Mouse (Mus musculus) thymus, postnatal 36 days (tissue): ENCODE data around the gene Phf1.
"Not testable (repeated sequence)": the region's sequence is repeated elsewhere in the genome, so short reads cannot be mapped to it uniquely, and the experiment has no call there.

Experiments used
- DNase-seq, 2 experiments: peaks; one replicate each; pipeline ENCODE4 v3.0.0; 2022; ENCODE audit warnings: mixed read lengths in 2 of 2

Gene Phf1

DNA sequence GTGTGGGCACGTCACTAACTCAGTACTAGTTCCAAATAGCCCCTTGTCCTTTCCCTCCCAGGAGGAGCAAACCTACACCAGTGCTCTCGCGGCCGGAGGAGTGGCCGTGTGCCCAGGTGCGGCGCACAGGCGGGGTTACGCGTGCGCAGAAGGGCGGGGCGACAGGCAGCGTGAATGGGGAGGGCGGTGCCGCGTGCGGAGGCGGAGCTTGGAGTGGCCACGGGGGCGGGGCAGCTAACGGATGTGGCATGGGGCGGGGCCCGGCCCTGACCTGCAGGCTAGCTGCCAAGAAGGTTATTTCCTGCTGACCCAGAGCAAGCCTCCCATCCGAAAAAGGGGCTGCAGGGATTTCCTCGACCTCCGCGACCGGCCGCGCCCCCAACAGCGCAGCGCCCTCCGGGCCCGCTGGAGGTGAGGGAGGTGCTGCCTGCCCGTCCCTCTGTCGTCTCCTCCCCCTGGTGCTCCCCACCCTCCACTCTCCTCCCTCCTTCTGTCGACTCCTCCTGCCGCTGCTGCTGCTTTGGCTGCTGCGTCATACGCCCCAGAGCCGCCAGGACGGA, at the start of gene Phf1:
Phf1 (plus strand) TSS at position 214 of the 560 bp plus-strand sequence.
- DNase-seq: peak; percentile 97 to 100

DNA sequence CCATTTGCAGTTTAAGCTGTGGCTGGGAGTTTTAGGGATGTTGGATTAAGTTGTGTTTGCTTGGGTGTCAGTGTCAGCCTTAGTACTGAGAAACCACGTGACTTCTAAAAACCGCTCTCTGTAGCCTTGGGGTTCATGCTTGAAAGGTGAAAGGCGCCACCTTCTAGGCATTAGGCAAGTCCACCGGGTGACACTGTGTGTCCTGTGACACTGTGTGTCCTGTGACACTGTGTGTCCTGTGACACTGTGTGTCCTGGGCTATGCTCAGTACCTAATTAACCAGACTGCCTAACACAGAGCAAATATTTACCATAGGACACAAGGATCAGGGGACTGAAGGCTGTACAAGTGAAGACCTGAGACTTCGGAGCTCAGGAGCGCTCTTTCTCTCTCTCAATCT, 49.3 kb upstream of the Phf1 start:
- DNase-seq: no peak

DNA sequence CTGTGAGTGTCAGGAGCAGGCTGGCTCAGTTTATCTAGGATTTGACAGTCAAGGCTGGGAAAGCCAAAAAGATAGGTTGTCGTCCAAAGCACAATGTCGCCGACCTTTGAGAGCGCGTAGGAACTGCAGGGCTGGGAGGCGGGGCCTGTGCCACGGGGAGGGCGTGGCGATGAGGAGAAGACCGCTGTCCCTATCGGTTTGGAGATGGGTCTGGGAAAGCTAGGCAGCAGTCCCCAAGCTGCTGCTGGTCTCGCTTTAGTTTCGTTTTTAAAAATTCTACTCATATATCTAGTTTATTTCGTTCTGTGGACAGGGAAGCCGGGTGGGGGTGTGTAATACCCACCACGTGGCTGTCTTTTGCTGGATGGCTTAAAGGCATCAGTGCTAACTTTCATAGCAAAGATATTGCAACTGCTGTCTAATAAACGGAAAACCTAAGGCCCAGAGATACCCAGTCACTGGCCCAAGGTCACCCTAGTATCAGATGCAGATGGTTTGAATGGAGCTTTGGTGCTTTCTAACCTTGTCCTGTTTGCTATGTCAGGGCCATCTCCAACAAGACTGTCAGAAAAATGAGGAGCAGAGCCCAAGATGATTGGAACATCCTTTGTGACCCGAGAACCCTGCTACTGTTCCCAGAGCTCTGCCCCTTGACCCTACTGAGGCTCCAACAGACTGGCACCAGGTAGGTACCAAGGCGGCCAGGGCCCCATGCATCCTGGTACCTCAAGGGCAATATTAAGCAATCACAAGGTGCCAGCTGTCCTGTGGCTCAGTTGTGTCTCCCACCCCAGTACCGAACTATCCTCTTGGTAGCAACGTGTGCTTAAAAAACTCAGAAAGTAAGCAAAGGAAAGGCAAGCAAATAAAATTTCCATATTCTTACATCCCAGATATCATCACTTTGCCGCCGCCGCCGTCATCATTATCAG, 47.6 kb upstream of the Phf1 start:
- peak; percentile 77 for DNase-seq

DNA sequence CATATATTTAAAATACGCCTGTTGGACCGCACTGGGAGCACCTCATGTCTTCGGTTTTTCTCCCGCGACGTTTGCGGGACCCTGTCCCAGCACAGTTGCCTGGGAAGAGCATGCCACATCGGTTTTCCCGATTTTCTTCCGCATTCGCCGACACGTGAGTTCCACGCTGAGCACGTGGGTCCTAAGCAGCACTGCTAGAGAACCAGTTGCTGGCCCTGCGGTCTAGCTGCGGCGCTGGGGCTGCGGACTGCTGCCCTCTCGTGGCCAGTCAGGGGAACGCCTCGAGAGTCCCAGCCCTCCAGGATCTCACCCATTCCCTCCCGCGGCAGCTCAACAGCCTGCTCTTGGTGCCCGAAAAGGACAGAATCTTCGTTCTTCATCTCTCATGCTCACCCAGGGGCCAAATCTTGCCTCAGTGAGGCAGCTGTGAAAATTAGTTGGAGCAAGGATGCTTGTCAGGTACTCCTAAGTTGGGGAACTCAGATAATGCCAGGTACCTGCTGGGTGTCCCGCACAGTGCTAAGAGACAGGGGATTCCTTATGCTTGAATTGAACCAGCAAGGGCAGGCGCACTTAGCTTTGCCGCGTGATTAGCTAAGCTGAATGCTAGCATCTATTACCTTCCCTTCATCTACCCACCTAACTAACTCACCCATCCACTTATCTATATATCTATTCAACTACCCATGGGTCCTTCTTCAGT, 46.7 kb upstream of the Phf1 start:
- peak; percentile 77 to 80 for DNase-seq

DNA sequence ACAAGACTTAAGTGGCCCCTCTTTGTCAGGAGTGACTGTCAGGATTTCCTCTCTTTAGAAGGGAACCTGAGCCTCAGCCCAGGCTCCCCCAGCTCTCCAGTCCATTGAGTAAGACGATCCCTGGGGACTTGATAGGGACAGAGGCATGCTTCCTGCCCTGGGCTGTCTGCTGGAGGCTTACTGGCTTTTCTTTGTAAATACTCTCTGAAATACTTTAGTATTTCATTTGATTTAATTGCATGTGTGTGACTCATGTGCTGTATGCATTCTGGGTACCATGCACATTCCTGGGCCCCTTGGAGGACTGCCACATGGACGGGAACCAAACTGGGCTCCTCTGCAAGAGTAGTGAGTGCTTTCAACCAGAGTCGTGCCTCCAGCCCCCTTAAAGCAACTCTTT, 44.9 kb upstream of the Phf1 start:
- DNase-seq: no peak

DNA sequence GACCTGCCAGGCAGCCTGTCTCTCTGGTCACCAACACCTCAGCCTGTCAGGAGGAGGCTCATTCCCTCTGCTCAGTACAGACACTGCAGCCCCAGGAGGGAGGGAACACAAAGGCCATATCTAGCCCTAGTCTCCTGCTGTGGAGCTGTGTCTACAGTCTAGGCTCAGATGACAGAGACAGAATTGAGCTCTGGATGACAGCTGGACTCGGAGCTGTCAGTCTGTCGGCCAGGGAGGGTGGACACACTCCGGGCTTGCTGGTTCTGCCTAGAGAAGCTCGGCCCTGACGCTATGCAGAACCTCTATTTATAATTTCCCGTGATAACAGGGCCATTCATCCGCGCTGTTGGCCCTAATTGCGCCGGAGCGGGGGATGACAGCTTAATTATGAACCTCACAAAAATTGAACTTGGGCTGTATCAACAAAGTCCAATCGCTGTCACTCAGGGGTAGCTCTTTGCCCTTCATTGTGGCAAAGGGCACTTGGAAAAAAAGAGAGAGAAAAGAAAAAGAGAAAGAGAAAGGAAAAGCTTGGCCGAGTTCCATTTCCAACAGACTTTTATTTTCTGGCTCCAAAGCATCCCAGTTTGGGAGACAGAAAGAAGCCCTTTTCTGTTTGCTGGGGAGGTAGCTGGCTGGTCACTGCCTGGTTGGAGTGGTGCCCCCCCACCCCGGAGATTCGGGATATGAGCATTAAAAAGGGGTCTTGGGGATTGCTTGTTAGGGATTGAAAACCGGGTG, 40.0 kb upstream of the Phf1 start:
- no peak for DNase-seq

DNA sequence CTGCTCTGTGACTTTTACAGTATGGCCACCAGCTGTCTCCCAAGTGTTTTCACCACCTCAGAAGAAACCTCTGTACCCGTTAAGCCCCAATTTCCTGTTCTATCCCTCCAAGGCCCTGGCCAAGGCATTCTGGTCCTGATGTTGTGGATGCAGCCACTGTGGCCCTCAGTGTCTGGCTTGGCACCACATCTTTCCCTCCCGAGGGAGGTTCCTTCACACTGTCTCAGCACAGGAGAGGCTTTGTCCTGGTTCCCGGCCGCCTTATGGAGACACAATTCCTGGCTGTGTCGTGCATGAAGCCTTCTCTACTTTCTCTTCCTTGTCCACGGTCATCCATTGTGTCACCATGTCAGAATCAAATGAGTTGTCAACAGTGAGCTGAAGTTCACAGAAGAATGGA, 39.4 kb upstream of the Phf1 start:
- no peak for DNase-seq

DNA sequence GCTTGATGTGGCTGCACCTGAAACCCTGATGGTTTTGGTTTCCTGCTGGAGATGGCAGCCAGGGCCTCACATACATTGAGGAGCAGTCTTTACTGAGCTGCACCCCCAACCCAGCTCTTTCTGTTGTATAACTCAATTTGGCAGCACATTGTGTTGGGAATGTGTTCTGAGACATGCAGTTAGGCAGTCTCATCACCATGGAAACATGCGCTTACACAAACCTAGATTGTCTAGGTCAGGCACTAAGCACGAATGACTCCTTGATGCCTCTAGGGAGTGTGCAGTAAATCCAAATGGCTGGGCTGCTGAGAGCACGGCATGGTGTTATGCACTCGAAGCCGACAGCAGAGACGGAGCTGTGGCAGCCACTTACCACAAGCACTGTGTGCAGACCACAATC, 38.5 kb upstream of the Phf1 start:
- no peak for DNase-seq

DNA sequence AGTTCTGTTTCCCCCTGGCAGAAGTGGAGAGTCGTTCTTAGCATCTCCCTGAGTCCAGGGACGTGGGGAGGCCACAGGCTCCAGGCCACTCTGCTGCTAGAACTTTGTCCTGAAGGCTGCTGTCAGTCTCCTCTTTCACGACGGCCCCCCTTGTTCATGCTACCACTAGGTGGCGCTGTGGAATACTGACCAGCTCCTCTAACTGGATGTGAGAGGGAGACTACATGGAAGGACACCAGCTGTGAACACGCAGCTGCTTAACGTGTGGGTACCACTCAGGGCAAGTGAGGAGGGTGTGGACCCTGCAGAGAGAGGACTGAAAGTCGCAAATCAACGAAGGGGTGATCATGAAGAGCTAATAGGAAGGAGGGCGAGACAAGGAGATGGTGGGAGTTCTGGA, 37.3 kb upstream of the Phf1 start:
- peak; percentile 51 to 57 for DNase-seq

DNA sequence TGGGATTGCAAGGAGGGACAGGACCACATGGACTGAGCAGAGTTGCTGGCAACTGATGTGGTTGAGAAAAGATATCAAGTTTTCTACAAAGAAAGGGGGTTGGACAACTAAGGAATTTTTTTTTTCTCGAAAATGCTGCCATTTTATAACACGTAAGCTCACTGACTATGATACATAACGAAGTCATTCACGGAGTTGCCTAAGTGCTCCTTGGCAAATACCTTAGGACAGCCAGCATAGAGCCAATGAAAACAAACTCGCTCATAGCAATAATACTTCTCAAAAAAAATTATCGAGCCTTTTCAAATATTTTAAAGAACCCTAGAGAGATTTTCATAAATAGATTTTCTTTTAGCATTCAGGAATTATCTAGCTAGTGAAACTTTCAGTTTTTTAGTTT, 31.9 kb upstream of the Phf1 start:
- no peak for DNase-seq

DNA sequence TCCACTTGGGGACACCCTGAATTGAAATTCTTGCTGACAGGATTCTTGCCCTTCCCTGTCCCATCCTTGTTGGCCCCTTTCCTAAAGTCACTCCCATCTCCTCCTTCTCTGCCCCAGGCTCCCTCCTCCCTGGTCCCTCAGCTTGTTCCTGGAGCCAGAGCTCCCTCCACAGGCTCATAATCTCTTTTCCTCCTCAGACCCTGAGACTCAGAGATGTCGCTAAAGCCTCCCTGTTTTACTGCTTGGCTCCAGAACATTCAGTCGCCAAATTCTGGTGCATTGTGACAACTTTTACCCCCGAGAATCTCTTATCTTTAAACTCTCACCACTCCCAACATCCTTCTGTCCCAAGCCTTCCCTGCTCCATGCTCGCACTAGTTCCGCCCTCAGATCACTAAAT, 28.5 kb upstream of the Phf1 start:
- no peak for DNase-seq

DNA sequence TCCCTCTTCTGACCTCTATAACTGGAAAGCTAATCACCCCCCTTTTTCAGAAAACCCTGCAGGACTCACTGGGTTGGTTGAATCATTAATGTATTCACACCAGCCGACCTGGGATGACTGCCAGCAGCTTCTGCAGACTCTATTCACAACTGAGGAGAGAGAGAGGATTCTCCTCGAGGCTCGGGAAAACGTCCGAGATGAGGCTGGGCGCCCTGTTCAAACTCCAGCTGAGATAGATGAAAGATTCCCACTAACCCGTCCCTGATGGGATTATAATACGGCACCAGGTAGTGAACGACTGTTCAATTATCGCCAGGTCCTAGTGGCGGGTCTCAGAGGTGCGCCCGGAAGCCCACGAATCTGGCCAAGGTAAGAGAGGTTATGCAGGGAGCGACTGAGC, 25.3 kb upstream of the Phf1 start:
- DNase-seq: not testable (repeated sequence)

DNA sequence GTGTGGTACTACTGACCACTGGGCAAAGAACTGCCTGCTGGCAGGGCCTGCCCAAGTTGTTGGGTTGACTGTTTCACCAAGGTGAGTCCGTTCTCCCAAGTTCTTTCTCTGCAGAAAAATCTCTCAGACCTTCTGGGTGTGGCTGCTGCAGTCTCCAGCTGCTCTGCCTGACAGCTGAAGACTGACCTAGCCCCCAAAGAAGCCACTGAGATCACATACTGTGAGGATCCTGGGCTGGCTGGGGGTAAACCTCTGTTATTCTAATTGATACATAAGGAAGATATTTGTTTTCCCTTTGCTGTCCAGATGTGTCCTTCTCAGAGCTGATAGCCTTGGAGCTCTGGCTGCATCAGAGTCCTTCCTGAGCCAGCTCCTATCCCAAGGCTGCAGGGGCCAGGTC, 17.6 kb upstream of the Phf1 start:
- no peak for DNase-seq

DNA sequence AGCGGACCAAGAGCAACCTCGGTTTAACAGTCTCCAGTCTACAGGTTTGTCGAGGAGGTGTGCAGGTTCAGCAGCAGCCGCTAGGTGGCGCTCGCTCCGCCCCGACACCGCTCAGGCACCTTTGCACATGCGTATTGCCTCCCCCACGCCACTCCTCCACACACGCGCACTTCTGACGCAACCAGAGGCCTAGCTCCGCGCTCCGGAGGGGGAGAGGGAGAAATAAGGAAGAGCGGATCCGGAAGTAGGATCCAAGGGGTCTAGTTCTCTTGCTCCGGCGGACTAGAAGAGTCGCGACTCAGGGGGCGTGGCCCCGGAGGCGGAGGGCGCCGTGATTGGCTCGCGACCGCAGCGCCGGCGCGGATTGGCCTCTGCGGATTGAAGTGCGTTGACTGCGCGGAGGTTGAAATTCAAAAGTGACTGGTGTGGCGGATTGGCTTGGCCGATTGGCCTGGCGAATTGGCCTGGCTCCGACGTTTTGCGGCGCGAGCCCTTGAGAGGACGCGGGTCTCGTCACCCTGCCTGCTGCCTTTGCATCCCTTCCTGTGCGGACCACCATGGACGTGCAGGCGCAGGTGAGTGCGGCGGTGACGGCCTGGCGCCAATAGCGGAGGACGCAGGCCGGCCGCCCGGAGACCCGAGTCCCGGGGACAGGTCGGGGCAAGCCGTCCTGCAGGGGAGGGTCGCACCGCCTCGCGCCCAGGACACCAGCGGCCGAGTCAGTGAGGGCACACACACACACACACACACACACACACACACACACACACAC, 16.0 kb upstream of the Phf1 start, which contains the start of gene Kifc5b:
Kifc5b (plus strand) TSS at position 381 of the 772 bp plus-strand sequence.
- peak; percentile 99 for DNase-seq

DNA sequence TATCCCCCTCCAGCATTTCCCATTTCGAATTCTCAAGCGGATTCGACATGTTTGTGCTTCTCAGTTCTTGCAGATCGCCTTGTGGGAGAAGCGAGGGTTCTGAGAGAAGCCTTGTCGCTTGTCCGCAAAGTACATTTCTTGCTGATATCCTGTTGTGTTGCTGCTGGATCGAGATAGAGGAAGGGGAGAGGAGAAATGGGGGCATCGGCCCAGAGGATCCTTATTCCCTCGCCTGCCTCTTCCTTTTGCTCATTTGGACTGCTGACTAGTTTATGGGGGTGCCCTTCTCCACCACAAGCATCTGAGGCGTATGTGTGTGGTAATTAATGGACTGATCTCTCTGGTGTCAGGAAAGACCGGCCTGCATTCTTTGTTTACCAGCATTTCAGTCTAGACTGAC, 15.3 kb upstream of the Phf1 start:
- not testable (repeated sequence) for DNase-seq

DNA sequence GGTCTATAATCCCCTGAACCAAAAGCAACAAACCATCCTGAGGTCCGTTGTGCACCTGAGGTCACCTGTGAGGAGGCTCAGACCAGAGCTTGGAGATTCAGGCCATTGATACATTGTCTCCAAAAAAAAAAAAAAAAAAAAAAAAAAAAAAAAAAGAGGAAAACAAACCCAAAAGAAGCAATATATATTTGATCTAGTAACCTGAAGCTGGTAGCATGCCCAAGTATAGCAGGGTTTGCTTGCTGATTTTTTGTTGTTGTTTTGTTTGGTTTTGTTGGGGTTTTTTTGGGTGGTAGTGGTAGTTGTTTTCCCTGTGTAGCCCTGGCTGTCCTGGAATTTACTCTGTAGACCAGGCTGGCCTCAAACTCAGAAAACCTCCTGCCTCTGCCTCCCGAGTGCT, 14.5 kb upstream of the Phf1 start:
- DNase-seq: no peak

DNA sequence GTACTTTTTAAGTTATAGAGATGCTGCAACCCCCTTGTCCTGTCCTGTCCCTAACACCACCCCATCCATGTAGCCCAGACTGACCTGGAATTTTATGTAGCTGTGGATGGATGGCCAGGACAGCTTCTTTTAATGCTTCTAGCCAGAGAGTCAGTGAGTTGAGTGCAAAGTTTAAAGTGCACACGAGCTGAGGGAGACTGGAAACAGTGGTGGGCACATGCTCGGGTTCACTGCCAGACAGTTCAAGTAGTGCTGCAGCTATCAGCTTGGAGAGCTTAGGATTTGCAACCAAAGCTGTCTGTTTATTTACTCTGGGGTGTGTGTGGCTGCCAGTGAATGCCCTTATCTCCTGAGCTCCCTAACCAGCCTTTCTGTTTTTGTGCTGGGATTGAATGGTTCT, 13.3 kb upstream of the Phf1 start:
- not testable (repeated sequence) for DNase-seq

DNA sequence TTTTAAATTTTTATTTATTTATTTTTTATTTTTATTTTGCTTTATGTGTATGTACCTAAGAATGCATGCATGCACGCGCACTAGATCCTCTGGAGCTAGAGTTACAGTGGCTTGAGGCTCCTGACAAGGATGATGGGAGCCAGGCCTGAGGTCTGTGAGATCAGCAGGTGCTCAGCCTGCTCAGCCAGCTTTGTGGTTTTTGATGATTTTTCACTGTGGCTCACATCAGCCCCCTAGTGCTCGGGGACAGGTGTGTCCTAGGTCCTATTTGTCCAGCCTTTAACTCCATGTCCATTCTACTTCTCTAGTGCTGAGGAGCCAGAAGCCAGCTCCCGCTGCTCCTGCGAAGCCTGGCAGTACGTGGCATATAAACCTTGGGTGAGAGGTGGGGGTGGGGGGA, 10.5 kb upstream of the Phf1 start:
- DNase-seq: not testable (repeated sequence)

DNA sequence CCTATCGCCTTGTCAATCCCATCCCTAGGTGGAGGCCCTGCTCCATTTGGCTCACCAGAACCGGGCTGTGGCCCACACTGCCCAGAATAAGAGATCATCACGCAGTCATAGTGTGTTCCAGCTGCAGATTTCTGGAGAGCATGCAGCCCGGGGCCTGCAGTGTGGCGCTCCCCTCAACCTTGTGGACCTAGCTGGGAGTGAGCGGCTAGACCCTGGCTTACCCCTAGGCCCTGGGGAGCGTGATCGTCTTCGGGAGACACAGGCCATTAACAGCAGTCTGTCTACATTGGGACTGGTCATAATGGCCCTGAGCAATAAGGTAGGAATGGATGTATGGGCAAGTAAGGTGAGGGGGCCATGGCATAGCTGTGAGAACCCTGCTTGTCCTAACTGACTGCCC, 7.4 kb upstream of the Phf1 start:
- not testable (repeated sequence) for DNase-seq

DNA sequence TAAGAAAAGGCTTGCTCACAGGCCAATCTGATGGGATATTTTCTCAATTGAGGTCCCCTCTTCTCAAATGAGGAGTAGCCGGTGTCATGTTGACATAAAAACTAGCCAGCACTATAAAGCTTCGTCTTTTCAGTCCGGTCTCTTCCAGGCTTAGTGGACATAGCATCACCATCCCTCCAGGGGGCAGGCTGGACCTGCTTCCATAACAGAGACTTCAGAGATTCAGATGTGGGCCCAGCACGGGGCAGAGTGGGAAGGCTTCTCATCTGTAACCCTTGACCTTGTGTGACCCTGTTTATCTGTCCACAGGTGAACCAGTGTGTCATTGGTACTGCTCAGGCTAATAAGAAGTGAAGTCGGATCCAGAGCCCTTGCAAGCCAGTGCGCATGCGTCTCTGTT, 1.1 kb upstream of the Phf1 start:
- not testable (repeated sequence) for DNase-seq

DNA sequence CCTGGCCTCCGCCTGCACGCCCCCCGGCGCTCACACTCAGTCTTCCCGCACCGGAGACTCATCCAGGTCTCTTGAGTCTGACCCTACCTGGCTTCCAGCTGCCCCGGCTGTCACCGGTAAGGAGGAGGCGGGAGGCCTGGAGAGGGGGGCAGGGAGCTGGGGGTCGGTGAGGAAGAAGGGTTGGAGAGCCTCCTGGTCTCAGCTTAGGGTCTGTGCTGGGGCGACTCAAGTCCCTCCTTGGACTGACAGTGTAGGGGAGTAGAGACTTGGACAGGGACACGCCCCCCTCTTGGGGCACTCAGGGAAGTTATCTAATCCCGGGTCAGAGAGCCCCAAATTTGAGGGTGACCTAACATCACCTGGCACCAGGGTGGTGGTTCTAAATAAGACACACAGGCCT, 567 bp downstream of the Phf1 start:
- no peak for DNase-seq
